Mouse (Mus musculus): Measurements from ENCODE around the gene Klf6.

The Klf6 gene

GRCm38 (mm10) chr13:5899641-5900040, 38.4 kb downstream of the Klf6 start:
- no peak for DNase-seq

DNA sequence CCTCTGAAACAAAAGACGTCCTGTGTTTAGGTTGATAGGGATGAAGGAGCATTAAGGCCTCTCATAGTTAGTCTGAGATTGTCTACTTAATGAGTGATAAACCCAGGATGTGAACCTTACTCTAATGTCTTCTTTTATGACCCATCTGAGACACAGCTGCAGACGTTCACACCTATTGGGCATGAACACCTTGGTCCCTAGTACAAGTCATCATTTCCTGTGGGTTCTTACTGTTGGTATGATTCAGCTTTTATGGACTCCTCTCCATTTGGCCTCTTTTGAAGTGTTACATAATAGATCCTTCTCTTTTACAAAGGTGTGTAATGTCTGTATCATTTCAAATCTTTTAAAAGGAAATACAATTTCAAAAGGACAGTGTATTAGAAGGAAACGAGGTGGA, 51.9 kb downstream of the Klf6 start:
- no peak for DNase-seq

DNA sequence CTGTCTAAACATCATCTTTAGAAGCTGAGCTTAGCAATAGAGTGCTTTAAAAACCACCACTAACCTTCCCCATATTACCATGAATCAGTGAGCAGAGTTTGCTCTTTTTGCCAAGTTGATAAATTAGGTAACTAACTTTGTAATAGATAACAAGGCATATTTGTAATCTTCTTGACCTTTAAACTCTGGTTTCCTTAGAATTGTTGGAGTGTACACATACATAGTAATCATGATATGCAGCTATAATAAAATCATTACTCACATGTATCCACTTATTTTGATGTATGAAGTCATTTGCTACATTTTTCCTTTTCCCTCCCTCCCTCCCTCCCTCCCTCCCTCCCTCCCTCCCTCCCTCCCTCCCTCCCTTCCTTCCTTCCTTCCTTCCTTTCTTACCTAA, 56.1 kb downstream of the Klf6 start:
- no peak for DNase-seq

DNA sequence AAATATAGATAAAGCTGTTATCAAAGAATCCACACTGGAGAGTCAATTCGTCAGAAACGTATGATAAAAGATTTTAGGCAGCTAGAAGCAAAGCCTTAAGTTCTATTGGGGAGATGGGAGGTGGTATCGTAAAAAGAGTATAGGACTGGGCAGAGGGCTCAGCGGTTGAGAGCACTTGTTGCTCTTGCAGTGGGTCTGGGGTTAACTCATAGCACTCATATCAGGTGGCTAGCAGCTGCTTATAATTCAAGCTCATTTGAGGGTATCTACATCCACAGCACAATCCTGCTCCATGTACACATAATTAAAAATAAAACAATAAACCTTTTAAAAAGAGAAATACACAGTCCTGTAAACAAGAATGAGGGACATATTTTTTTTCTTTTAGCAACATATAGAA, 58.7 kb downstream of the Klf6 start:
- DNase-seq: no peak

Data from kidney, postnatal 36 days (tissue).